Mouse (Mus musculus) heart, adult 11 months (tissue): ENCODE data around the gene Khdrbs1.
"Not testable (repeated sequence)": the region's sequence is repeated elsewhere in the genome, so short reads cannot be mapped to it uniquely, and the experiment has no call there.

Experiments used
- DNase-seq: peaks from one replicate; pipeline ENCODE4 v3.0.0; 2022

The Khdrbs1 gene

GRCm38 (mm10) chr4:129742232-129743009 lies at the start of gene Khdrbs1:
Gene Khdrbs1, minus strand, starts transcription at chr4:129742303.
- DNase-seq = peak; percentile 100

GRCm38 (mm10) chr4:129791399-129791798 lies 49.3 kb upstream of the Khdrbs1 start:
- no peak for DNase-seq

GRCm38 (mm10) chr4:129790475-129790874 lies 48.4 kb upstream of the Khdrbs1 start:
- DNase-seq = no peak

GRCm38 (mm10) chr4:129789635-129790034 lies 47.5 kb upstream of the Khdrbs1 start:
- peak; percentile 92 for DNase-seq

- peak; percentile 93 for DNase-seq
These were observed 46.6 kb upstream of the Khdrbs1 start for GRCm38 (mm10) chr4:129788693-129789092.

- peak; percentile 92 for DNase-seq
These were observed 43.1 kb upstream of the Khdrbs1 start for GRCm38 (mm10) chr4:129785178-129785577.

- DNase-seq = peak; percentile 84
These were observed 41.4 kb upstream of the Khdrbs1 start for GRCm38 (mm10) chr4:129783506-129783905.

- peak; percentile 92 for DNase-seq
These were observed 40.8 kb upstream of the Khdrbs1 start for GRCm38 (mm10) chr4:129782857-129783331.

GRCm38 (mm10) chr4:129781881-129782675 lies 40.0 kb upstream of the Khdrbs1 start:
- peak; percentile 96 for DNase-seq

- peak; percentile 87 for DNase-seq
These were observed 29.8 kb upstream of the Khdrbs1 start for GRCm38 (mm10) chr4:129771672-129772521.

- DNase-seq = no peak
These were observed 29.2 kb upstream of the Khdrbs1 start for GRCm38 (mm10) chr4:129771314-129771671.

GRCm38 (mm10) chr4:129770600-129770999 lies 28.5 kb upstream of the Khdrbs1 start:
- peak; percentile 65 for DNase-seq

- DNase-seq = peak; percentile 74
These were observed 26.6 kb upstream of the Khdrbs1 start for GRCm38 (mm10) chr4:129768742-129769141.

GRCm38 (mm10) chr4:129767782-129768181 lies 25.7 kb upstream of the Khdrbs1 start:
- peak; percentile 70 for DNase-seq

- no peak for DNase-seq
These were observed 23.2 kb upstream of the Khdrbs1 start for GRCm38 (mm10) chr4:129765351-129765750.

GRCm38 (mm10) chr4:129762496-129762895 lies 20.4 kb upstream of the Khdrbs1 start:
- not testable (repeated sequence) for DNase-seq

GRCm38 (mm10) chr4:129761606-129762005 lies 19.5 kb upstream of the Khdrbs1 start:
- DNase-seq = peak; percentile 79

GRCm38 (mm10) chr4:129755455-129755854 lies 13.4 kb upstream of the Khdrbs1 start:
- peak; percentile 74 for DNase-seq

GRCm38 (mm10) chr4:129754742-129755141 lies 12.6 kb upstream of the Khdrbs1 start:
- peak; percentile 88 for DNase-seq

- no peak for DNase-seq
These were observed 8.3 kb upstream of the Khdrbs1 start for GRCm38 (mm10) chr4:129750430-129750829.

- DNase-seq = no peak
These were observed 4.5 kb upstream of the Khdrbs1 start for GRCm38 (mm10) chr4:129746591-129746990.

- DNase-seq = no peak
These were observed 4.0 kb upstream of the Khdrbs1 start for GRCm38 (mm10) chr4:129746106-129746505.

- peak; percentile 86 for DNase-seq
These were observed 1.4 kb upstream of the Khdrbs1 start for GRCm38 (mm10) chr4:129743494-129743893.
